Mouse (Mus musculus) cerebellum, adult 11 months (tissue): ENCODE data around the gene 1110051M20Rik.
"Not testable (repeated sequence)": the region's sequence is repeated elsewhere in the genome, so short reads cannot be mapped to it uniquely, and the experiment has no call there.

ENCODE experiments used
- DNase-seq: peaks from one replicate; pipeline ENCODE4 v3.0.0; 2022

Gene 1110051M20Rik

GRCm38 (mm10) chr2:91444286-91444892 is at the start of gene 1110051M20Rik:
Gene 1110051M20Rik (minus strand): TSS chr2:91444704.
- DNase-seq, result peak; percentile 81

- DNase-seq, result peak; percentile 80
These were observed 49.5 kb upstream of the 1110051M20Rik start for GRCm38 (mm10) chr2:91493981-91494380.

- DNase-seq, result peak; percentile 86
These were observed 47.6 kb upstream of the 1110051M20Rik start for GRCm38 (mm10) chr2:91492071-91492635.

GRCm38 (mm10) chr2:91487295-91487694 is 42.8 kb upstream of the 1110051M20Rik start:
- not testable (repeated sequence) for DNase-seq

GRCm38 (mm10) chr2:91485256-91485655 is 40.8 kb upstream of the 1110051M20Rik start:
- no peak for DNase-seq

GRCm38 (mm10) chr2:91484698-91485097 is 40.2 kb upstream of the 1110051M20Rik start:
- DNase-seq, result no peak

- DNase-seq, result peak; percentile 59
These were observed 36.5 kb upstream of the 1110051M20Rik start for GRCm38 (mm10) chr2:91480805-91481514.

- peak; percentile 59 for DNase-seq
These were observed 35.9 kb upstream of the 1110051M20Rik start for GRCm38 (mm10) chr2:91480399-91480801.

GRCm38 (mm10) chr2:91476841-91477240 is 32.3 kb upstream of the 1110051M20Rik start:
- DNase-seq, result no peak

GRCm38 (mm10) chr2:91476251-91476661 is 31.8 kb upstream of the 1110051M20Rik start:
- no peak for DNase-seq

- no peak for DNase-seq
These were observed 31.3 kb upstream of the 1110051M20Rik start for GRCm38 (mm10) chr2:91475791-91476190.

- no peak for DNase-seq
These were observed 29.9 kb upstream of the 1110051M20Rik start for GRCm38 (mm10) chr2:91474358-91474757.

- DNase-seq, result no peak
These were observed 25.6 kb upstream of the 1110051M20Rik start for GRCm38 (mm10) chr2:91470055-91470647.

- DNase-seq, result no peak
These were observed 23.1 kb upstream of the 1110051M20Rik start for GRCm38 (mm10) chr2:91467613-91468012.

GRCm38 (mm10) chr2:91465934-91466333 is 21.4 kb upstream of the 1110051M20Rik start:
- no peak for DNase-seq

- no peak for DNase-seq
These were observed 18.2 kb upstream of the 1110051M20Rik start for GRCm38 (mm10) chr2:91462681-91463080.

GRCm38 (mm10) chr2:91462196-91462595 is 17.7 kb upstream of the 1110051M20Rik start:
- no peak for DNase-seq

GRCm38 (mm10) chr2:91461341-91461740 is 16.8 kb upstream of the 1110051M20Rik start:
- DNase-seq, result no peak

- no peak for DNase-seq
These were observed 16.3 kb upstream of the 1110051M20Rik start for GRCm38 (mm10) chr2:91460771-91461170.

- DNase-seq, result no peak
These were observed 15.6 kb upstream of the 1110051M20Rik start for GRCm38 (mm10) chr2:91460076-91460475.

GRCm38 (mm10) chr2:91458673-91459391 is 14.3 kb upstream of the 1110051M20Rik start:
- no peak for DNase-seq

- DNase-seq, result no peak
These were observed 13.8 kb upstream of the 1110051M20Rik start for GRCm38 (mm10) chr2:91458252-91458672.
